Mouse (Mus musculus) small intestine, adult 2 months (tissue): Measurements from ENCODE around the gene Qpctl.

Experiments used
- CTCF ChIP-seq: fragments of 200-500 bp; IDR thresholded peaks from 2 replicates; pipeline ENCODE4 v1.5.1; 2012; ENCODE audit warnings: low read depth, mild to moderate bottlenecking, control low read depth, inconsistent platforms, low read length, moderate library complexity, mixed read lengths; ENCODE audit not compliant: insufficient replicate concordance, insufficient read length; ENCODE audit errors: extremely low read depth
- POLR2A ChIP-seq: fragments of 200-500 bp; IDR thresholded peaks from 2 replicates; pipeline ENCODE4 v1.6.1; 2012; ENCODE audit warnings: low read depth, mild to moderate bottlenecking, control low read depth, inconsistent platforms, low read length, moderate library complexity

DNA sequence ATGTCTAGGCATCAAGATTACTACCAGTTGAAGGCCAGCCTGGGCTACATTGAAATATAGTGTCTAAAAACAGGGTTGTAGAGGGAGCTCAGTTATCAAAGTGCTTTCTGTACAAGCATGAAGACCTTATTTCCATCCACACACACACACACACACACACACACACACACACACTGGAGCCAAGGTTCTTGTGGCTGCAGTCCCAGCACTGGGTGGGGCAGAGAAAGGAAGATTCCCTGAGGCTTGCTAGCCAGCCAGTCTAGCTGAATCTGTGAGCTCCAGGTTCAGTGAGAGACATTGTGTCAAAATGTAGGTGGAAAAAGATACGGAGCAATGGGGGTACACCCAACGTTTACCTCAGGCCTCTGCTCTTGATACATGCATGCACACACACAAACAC lies 35.2 kb upstream of the Qpctl start:
- TF ChIP-seq POLR2A: no peak
- TF ChIP-seq CTCF: no peak
